Mouse (Mus musculus): ENCODE results near the gene Otud3. TPM values are rescaled to one million over a fixed set of nuclear protein-coding genes. Genes with fewer than 3 reads are reported as not detected.

The Otud3 gene
- polyA plus RNA-seq, 1 experiment from 2014 or later, result 2.3 TPM

GRCm38 (mm10) chr4:138865991-138866390, 47.8 kb downstream of the Otud3 start:
- H3K4me1 ChIP-seq (ENCODE audit: control insufficient read depth, insufficient read depth, low read length), result no peaks in the 10 kb centered on the region
- 69% methylated on average over 6 of the region's 6 CpGs for WGBS

GRCm38 (mm10) chr4:138865092-138865491, 48.7 kb downstream of the Otud3 start:
- Histone ChIP-seq H3K4me2 (ENCODE audit: low read length) (no peak overlapping the region), H3K9ac (ENCODE audit: low read depth, low read length) (no peak overlapping the region), H3K9me3 (replicated peaks; ENCODE audit: control insufficient read depth, low read length, poor library complexity, severe bottlenecking) (no peaks in the 10 kb centered on the region), H3K27ac (ENCODE audit: low read length) (no peak overlapping the region), H3K4me3 (ENCODE audit: low read depth, low read length) (no peak overlapping the region), H3K36me3 (ENCODE audit: control insufficient read depth, insufficient read depth, low read length) (no peaks in the 10 kb centered on the region), H3K27me3 (ENCODE audit: control insufficient read depth, insufficient read depth, low read depth, low read length) (no peaks in the 10 kb centered on the region), H3K4me1 (ENCODE audit: control insufficient read depth, insufficient read depth, low read length) (no peaks in the 10 kb centered on the region)
- ATAC-seq, result no peak
- 60% methylated on average over 5 of the region's 5 CpGs for WGBS

More at GRCm38 (mm10) chr4:138865991-138866390, 47.8 kb downstream of the Otud3 start:
- Histone ChIP-seq H3K36me3 (ENCODE audit: control insufficient read depth, insufficient read depth, low read length) (no peaks in the 10 kb centered on the region), H3K4me3 (ENCODE audit: low read depth, low read length) (no peak overlapping the region), H3K27ac (ENCODE audit: low read length) (no peak overlapping the region), H3K9ac (ENCODE audit: low read depth, low read length) (no peak overlapping the region), H3K9me3 (replicated peaks; ENCODE audit: control insufficient read depth, low read length, poor library complexity, severe bottlenecking) (no peaks in the 10 kb centered on the region), H3K27me3 (ENCODE audit: control insufficient read depth, insufficient read depth, low read depth, low read length) (no peaks in the 10 kb centered on the region), H3K4me2 (ENCODE audit: low read length) (no peak overlapping the region)
- no peak for ATAC-seq

GRCm38 (mm10) chr4:138863344-138863998, 50.3 kb downstream of the Otud3 start, which contains the start of gene Pla2g5:
TSS of gene Pla2g5 (minus strand) at chr4:138863482.
- Histone ChIP-seq H3K4me3 (ENCODE audit: low read depth, low read length) (no peak within 1 kb of the TSS), H3K9ac (ENCODE audit: low read depth, low read length) (no peak within 1 kb of the TSS), H3K36me3 (ENCODE audit: control insufficient read depth, insufficient read depth, low read length) (no peaks in the 10 kb centered on the region), H3K27ac (ENCODE audit: low read length) (no peak within 1 kb of the TSS), H3K9me3 (replicated peaks; ENCODE audit: control insufficient read depth, low read length, poor library complexity, severe bottlenecking) (no peaks in the 10 kb centered on the region), H3K27me3 (ENCODE audit: control insufficient read depth, insufficient read depth, low read depth, low read length) (no peaks in the 10 kb centered on the region), H3K4me2 (ENCODE audit: low read length) (no peak within 1 kb of the TSS), H3K4me1 (ENCODE audit: control insufficient read depth, insufficient read depth, low read length) (peaks cover 3% of the 10 kb centered on the region; the same call in 1 of the 2 replicates)
- no peak for ATAC-seq
- 73% methylated on average over 10 of the region's 10 CpGs for WGBS

GRCm38 (mm10) chr4:138859728-138860127, 54.0 kb downstream of the Otud3 start:
- Histone ChIP-seq H3K9ac (ENCODE audit: low read depth, low read length) (peak overlapping the region; percentile 52; the same call in 1 of the 2 replicates), H3K9me3 (replicated peaks; ENCODE audit: control insufficient read depth, low read length, poor library complexity, severe bottlenecking) (no peaks in the 10 kb centered on the region), H3K4me3 (ENCODE audit: low read depth, low read length) (peak overlapping the region; percentile 32), H3K4me1 (ENCODE audit: control insufficient read depth, insufficient read depth, low read length) (peaks cover 3% of the 10 kb centered on the region; the same call in 1 of the 2 replicates), H3K27me3 (ENCODE audit: control insufficient read depth, insufficient read depth, low read depth, low read length) (no peaks in the 10 kb centered on the region), H3K4me2 (ENCODE audit: low read length) (peak overlapping the region; percentile 55), H3K36me3 (ENCODE audit: control insufficient read depth, insufficient read depth, low read length) (no peaks in the 10 kb centered on the region), H3K27ac (ENCODE audit: low read length) (peak overlapping the region; percentile 59)
- peak; percentile 85 for ATAC-seq
- 4% methylated on average over 13 of the region's 13 CpGs for WGBS

GRCm38 (mm10) chr4:138859245-138859644, 54.5 kb downstream of the Otud3 start:
- Histone ChIP-seq H3K27me3 (ENCODE audit: control insufficient read depth, insufficient read depth, low read depth, low read length) (no peaks in the 10 kb centered on the region), H3K27ac (ENCODE audit: low read length) (peak overlapping the region; percentile 59), H3K9me3 (replicated peaks; ENCODE audit: control insufficient read depth, low read length, poor library complexity, severe bottlenecking) (no peaks in the 10 kb centered on the region), H3K4me2 (ENCODE audit: low read length) (peak overlapping the region; percentile 55), H3K36me3 (ENCODE audit: control insufficient read depth, insufficient read depth, low read length) (no peaks in the 10 kb centered on the region), H3K4me3 (ENCODE audit: low read depth, low read length) (peak overlapping the region; percentile 32), H3K4me1 (ENCODE audit: control insufficient read depth, insufficient read depth, low read length) (peaks cover 3% of the 10 kb centered on the region; the same call in 1 of the 2 replicates), H3K9ac (ENCODE audit: low read depth, low read length) (peak overlapping the region; percentile 52; the same call in 1 of the 2 replicates)
- ATAC-seq, result 0 out of 2 replicates have a peak, but pooled peaks have one; percentile 26
- 15% methylated on average over 9 of the region's 9 CpGs for WGBS

GRCm38 (mm10) chr4:138858446-138858845, 55.3 kb downstream of the Otud3 start:
- Histone ChIP-seq H3K27me3 (ENCODE audit: control insufficient read depth, insufficient read depth, low read depth, low read length) (no peaks in the 10 kb centered on the region), H3K9ac (ENCODE audit: low read depth, low read length) (no peak overlapping the region), H3K27ac (ENCODE audit: low read length) (no peak overlapping the region), H3K4me3 (ENCODE audit: low read depth, low read length) (no peak overlapping the region), H3K4me2 (ENCODE audit: low read length) (no peak overlapping the region), H3K9me3 (replicated peaks; ENCODE audit: control insufficient read depth, low read length, poor library complexity, severe bottlenecking) (no peaks in the 10 kb centered on the region), H3K36me3 (ENCODE audit: control insufficient read depth, insufficient read depth, low read length) (no peaks in the 10 kb centered on the region), H3K4me1 (ENCODE audit: control insufficient read depth, insufficient read depth, low read length) (peaks cover 3% of the 10 kb centered on the region; the same call in 1 of the 2 replicates)
- WGBS, result 84% methylated on average over 15 of the region's 15 CpGs
- no peak for ATAC-seq

GRCm38 (mm10) chr4:138857576-138857975, 56.2 kb downstream of the Otud3 start:
- Histone ChIP-seq H3K27me3 (ENCODE audit: control insufficient read depth, insufficient read depth, low read depth, low read length) (no peaks in the 10 kb centered on the region), H3K9me3 (replicated peaks; ENCODE audit: control insufficient read depth, low read length, poor library complexity, severe bottlenecking) (no peaks in the 10 kb centered on the region), H3K36me3 (ENCODE audit: control insufficient read depth, insufficient read depth, low read length) (no peaks in the 10 kb centered on the region), H3K4me1 (ENCODE audit: control insufficient read depth, insufficient read depth, low read length) (peaks cover 3% of the 10 kb centered on the region; the same call in 1 of the 2 replicates), H3K4me2 (ENCODE audit: low read length) (no peak overlapping the region), H3K4me3 (ENCODE audit: low read depth, low read length) (no peak overlapping the region), H3K27ac (ENCODE audit: low read length) (no peak overlapping the region), H3K9ac (ENCODE audit: low read depth, low read length) (no peak overlapping the region)
- ATAC-seq, result no peak
- WGBS, result 90% methylated on average over 10 of the region's 10 CpGs

GRCm38 (mm10) chr4:138856491-138856890, 57.3 kb downstream of the Otud3 start:
- no peaks in the 10 kb centered on the region for H3K36me3 ChIP-seq (ENCODE audit: control insufficient read depth, insufficient read depth, low read length)
- H3K27ac ChIP-seq (ENCODE audit: low read length), result no peak overlapping the region
- peaks cover 5% of the 10 kb centered on the region for H3K4me1 ChIP-seq (ENCODE audit: control insufficient read depth, insufficient read depth, low read length)
- H3K27me3 ChIP-seq (ENCODE audit: control insufficient read depth, insufficient read depth, low read depth, low read length), result no peaks in the 10 kb centered on the region
- H3K4me3 ChIP-seq (ENCODE audit: low read depth, low read length), result no peak overlapping the region
- H3K9me3 ChIP-seq (replicated peaks; ENCODE audit: control insufficient read depth, low read length, poor library complexity, severe bottlenecking), result no peaks in the 10 kb centered on the region
- H3K4me2 ChIP-seq (ENCODE audit: low read length), result no peak overlapping the region
- no peak overlapping the region for H3K9ac ChIP-seq (ENCODE audit: low read depth, low read length)
- no peak for ATAC-seq
- WGBS, result 28% methylated on average over 7 of the region's 7 CpGs

- H3K4me1 ChIP-seq (ENCODE audit: control insufficient read depth, insufficient read depth, low read length), result peaks cover 5% of the 10 kb centered on the region
- H3K27ac ChIP-seq (ENCODE audit: low read length), result no peak overlapping the region
- no peak for ATAC-seq
- H3K9me3 ChIP-seq (replicated peaks; ENCODE audit: control insufficient read depth, low read length, poor library complexity, severe bottlenecking), result no peaks in the 10 kb centered on the region
- H3K4me3 ChIP-seq (ENCODE audit: low read depth, low read length), result no peak overlapping the region
- H3K4me2 ChIP-seq (ENCODE audit: low read length), result no peak overlapping the region
- H3K27me3 ChIP-seq (ENCODE audit: control insufficient read depth, insufficient read depth, low read depth, low read length), result no peaks in the 10 kb centered on the region
- H3K36me3 ChIP-seq (ENCODE audit: control insufficient read depth, insufficient read depth, low read length), result no peaks in the 10 kb centered on the region
- WGBS, result 73% methylated on average over 9 of the region's 9 CpGs
- no peak overlapping the region for H3K9ac ChIP-seq (ENCODE audit: low read depth, low read length)
Measured at GRCm38 (mm10) chr4:138855092-138855632, 58.6 kb downstream of the Otud3 start.
